Mouse (Mus musculus) cerebellum, adult 9-11 months (tissue): Measurements from ENCODE around the gene Mapk3.
A peak's percentile ranks its signal among the peaks of the same experiment; 100 is the strongest.

Experiments used
- DNase-seq: peaks from one replicate; pipeline ENCODE4 v3.0.0; 2022

The Mapk3 gene

DNA sequence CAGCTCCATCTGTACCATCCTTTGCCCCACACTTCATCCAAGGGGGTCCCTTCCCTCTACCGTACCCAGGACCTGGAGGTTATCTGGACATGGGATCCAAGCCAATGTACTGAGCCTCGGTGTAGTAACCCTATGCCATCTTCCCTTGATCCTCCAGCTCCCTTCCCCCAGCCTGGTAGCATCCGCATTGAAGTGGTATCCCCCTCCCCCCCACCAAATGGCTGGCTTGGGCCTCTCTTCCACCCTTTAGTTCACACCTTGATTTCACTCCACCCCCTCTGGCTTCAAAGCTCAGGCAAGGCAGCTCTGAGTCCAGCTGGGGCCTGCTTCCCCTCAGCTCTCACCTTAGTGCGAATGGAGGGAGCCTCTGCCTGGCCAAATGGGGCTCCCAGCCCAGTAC, 25.7 kb downstream of the Mapk3 start:
- peak; percentile 47 for DNase-seq

DNA sequence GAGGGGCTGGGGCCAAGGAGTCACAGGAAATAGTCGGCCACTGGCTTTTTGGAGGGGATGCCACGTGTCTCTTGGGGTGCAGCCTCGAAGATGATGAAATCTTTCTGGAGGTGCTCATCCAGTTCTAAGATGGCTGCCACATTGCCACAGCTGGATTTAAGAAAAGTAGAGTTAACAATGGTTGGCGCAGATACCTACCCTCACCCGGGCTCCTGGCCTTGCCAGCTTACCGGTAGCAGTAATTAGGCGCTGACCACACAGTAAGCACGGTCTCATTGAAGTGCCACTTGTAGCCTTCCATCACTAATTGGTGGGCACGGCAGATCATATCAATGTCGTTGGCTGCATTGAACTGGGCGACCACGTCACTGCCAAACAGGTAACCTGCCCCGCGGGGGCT, 26.7 kb downstream of the Mapk3 start:
- no peak for DNase-seq

DNA sequence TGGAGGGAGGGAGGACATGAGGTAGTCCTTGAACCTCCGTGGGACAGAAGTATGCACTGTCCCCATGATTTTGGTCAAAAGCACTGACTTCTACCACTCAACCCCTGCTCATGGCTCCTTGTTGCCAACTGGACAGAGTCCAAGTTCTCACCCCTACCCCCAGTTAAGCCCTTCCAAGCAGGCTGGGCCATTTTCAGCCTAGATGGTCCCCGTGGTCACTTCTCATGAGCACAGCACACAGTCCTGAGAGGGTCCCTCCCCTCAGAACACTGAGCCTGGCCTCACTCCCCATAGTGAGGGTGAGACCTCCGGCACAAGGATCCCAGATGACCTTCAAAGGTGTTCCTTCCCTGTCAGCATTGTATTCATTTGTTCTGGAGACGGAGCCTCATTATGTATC, 29.7 kb downstream of the Mapk3 start:
- peak; percentile 42 for DNase-seq

DNA sequence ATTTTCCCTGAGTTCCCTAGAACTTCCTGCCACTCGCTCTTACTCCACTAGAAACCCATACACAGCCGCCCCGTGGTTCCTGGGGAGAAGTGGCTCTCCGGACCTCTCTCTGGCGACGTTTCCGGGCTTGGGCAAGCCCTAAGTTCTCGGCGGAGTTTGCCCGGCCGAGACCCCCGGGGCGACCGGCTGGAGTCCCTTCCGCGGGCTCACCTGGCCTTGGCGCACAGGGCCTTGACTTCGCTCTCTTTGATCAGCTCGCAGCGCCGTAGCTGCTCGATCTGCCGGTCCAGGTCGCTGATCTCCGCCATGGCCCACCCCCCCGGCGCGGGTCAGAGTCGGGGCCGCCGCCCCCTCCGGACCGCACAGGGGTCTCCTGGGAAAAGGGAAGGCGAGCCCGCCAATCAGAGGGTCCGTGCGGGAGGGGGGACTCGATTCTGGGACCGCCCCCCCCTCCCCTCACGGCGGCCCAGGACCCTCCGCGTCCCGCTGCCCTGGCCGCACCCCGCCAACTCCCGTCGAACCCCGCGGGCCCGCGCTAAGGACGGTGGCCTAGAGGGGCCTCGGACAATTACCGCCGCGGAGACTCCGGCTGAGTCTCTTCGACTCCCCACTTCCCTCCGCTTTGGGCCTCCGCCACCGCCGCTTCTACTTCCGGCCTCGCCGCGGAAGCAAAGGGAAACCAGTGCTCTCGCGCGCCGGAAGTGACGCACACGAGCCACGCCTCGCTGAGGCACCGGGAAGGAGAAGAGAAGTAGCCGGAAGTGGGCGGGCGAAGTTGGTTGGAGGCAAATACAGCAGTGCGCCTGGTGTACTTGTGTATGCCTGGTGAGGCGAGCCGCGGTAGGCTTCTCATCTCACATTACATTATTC, 32.7 kb downstream of the Mapk3 start, which contains the start of gene Ppp4c:
Ppp4c (minus strand) TSS at position 646 of the 870 bp plus-strand sequence.
- peak; percentile 97 for DNase-seq

DNA sequence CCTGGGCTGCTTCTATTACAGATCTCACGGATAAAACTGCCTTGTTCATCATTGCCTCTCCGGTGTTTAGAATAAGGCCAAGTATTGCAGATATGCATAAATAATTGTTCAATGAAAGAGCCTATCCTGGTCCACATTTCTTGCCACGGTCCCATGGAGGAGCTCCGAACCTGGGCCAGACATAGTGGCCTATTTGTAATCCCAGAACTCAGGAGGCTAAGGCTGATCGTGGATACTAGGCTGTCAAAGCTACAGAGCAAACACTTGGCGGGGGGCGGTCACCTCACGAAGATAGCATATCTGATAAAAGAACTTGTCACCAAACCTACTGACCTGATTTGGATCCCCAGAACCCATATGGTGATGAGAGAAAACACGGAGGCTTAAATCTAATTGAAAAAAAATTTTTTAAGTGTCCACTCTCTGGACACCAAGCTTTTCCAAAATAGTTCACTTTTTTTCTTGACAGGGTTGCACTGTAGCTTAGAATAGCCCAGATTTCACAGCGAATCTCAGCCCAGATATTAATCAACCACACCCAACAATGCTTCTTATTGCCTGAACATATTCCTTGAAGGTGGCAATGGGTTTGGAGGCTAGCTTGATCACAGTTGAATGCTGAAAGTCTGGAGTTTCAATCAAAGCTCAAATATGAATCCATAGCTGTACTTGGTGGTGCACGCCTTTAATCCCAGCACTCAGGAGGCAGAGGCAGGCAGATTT, 33.5 kb downstream of the Mapk3 start:
- DNase-seq: no peak

DNA sequence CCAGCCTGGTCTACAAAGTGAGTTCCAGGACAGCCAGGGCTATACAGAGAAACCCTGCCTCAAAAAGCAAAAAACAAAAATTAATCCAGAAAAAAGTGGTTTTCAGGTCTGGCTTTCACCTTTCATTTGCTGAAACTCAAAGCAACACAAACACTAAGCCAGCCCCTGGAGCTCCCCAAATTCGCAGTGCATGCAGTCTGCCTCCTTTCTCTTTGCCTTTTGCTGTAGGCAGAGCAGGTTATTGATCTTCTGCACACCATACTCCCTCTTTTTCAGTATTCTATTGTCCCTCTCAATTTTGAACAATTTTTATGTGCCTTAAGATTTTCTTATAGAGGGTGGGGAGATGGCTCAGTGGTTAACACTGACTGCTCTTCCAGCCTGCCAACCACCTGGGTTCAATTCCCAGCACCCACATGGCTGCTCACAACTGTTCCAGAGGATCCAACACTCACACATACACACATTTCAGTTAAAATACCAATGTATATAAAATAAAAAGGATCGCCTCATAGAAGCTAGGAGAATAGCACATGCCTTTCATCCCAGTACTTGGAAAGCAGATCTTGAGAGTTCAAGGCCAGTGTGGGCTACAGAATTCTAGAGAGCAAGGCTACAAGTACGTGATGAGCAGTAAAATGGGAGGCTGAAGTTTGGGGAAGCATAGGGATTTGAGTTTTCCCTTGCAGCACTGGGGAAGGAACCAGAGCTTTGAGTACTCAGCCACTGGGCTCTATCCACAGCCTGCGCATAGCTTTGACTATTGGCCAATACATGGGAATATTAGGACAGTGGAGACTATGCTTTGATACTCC, 34.3 kb downstream of the Mapk3 start:
- no peak for DNase-seq

DNA sequence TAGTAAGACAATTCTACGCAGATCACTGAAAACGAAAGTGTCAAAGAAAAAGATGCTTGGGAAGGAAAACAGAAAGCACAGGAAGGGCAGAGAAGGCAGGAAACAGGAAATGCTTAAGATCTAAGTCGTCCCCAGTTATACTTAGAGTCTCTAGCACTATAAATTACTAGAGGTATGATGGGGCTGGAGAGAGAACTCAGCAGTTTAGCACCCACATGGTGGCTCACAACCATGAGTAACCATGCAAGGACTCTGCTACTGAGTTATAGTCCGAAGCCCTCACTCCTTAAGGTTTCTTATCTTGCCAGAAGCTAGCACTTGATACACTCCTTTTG, 34.8 kb downstream of the Mapk3 start:
- DNase-seq: no peak

DNA sequence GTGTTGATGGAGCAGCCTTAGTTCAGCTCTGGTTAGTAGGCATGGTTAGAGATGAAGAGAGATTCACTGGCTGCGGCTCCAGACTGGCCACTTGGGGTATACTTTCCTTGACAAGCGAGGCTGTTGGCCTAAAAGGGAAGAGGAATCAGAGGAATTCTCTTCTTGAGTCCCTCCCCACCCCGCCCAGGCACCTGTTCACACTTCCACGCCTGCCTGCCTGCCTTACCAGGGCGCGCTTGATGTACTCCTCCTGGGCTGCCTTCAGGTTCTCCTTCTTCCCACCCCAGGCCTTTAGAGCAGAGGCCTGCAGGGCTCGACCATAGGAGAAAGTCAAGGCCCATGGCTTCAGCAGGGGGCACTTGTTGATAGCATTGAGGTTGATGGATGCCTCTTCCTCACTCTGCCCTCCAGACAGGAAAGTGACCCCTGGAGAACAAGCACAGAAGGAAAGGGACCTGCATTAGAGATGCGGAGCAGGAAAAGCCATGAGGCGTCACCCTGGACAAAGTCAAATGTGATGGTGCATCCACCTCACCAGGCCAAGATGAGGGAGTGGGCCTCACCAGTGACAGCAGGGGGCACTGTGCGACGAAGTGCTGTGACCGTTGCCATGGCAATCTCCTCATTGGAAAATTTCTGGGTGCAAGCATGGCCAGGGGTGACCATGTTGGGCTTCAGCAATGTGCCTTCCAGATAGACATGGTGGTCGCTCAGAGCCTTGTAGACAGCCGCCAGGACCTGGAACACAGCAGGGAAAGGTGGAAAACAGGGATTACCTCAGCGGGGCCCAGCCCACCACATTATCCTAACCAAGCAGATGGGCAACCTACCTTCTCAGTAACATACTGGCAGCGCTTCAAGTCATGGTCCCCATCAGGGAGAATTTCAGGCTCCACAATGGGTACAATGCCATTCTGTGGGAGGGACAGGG, 36.3 kb downstream of the Mapk3 start:
- DNase-seq: peak; percentile 67

DNA sequence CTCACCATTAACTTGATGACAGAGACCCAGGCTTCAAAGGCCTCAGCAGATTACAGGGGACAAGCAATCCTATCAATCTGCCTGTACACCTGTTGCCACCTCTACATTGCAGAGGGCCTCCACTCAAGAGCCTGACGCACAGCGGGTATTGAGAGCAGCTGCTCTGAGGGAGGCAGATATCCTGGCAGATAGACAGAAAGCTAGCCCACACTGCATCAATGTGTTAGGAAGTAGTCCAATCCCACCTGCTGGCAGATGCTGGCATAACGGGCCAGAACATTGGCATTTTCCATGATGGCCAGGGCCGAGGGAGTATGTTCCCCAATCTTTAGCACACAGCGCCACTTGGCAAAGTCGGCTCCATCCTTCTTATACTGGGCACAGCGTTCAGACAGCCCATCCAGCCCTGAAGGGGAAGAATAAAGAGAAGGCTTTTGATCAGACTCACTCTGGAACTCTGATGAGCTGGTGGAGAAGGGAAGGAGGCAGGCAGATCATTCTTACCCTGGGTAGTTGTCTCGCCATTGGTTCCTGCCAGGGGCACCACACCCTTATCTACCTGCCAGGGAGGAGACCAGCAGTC, 37.0 kb downstream of the Mapk3 start:
- peak; percentile 77 for DNase-seq

DNA sequence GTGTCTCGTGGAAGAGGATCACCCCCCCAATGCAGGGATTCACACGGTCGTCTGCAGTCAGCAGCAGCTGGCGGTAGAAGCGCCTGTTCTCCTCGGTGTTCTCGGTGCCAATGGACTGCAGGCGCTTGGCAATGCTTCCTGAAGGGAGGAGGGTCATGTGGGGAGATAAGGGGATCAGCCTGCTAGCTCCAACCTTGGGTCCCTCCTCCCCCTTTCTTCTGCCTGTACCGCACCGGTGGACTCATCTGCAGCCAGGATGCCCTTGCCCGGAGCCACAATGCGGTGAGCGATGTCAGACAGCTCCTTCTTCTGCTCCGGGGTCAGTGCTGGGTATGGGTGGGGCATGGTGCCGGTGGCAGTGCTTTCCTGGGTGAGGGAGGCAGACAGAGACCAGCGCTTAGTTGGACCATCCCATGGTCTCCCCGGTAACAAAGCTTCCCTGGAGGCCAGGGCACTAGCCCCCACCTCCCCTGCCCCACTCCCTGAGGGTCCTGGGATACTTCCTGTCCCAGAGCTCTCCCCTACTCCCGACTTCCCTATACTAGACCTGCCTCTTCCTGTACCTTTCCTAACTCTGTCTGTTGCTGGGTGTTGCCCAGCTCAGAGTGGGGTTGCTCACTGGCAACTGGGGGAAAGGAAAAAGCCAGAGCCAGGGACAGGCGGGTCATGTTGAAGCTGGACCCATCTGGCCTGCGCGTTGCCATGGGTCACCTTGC, 38.2 kb downstream of the Mapk3 start, which contains the start of gene Fam57b:
Fam57b (plus strand) TSS at position 258 of the 716 bp plus-strand sequence.
- peak; percentile 84 for DNase-seq

DNA sequence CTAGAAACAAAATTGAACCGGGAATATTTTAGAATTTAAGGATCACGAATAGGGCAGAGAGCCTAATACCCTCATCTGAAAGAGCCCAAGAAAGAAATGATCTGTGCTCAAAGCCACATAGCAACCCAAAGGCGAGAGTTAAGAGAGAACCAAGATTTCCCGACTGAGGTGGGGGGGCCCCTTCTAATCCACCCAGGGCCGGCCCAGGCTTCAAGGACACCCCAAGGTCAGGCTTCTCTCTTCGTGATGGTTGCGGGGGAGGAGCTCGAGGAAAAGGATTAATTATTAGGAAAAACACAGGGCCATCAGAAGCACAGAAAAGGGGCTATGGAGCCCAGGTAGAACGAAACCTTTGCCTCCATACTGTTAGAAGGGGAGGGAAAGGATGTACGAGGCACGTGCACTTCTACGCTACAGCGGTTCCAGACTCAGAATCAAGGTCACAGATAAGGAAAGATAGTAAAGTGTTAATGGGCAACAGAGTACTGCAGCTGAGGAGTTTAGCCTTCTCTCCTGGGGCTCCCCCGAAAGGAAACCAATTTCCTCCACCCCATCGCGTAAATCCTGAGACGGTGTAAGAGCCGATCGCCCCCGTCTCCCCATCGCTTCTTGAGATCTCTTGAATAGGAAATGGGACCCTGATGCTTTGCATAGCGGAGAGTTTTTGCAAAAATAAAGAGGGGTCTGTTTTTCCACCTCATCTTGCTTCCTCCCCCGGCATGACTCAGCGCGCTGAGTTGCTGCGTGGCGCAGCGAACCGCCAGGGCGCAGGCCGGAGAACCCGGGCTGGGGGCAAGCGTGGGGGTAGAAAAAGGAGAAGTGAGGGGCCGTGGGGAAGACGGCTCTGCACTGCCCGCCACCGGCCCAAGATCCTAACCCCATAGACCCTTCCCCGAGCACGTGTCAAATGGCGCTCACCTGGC, 39.0 kb downstream of the Mapk3 start:
- peak; percentile 67 for DNase-seq

DNA sequence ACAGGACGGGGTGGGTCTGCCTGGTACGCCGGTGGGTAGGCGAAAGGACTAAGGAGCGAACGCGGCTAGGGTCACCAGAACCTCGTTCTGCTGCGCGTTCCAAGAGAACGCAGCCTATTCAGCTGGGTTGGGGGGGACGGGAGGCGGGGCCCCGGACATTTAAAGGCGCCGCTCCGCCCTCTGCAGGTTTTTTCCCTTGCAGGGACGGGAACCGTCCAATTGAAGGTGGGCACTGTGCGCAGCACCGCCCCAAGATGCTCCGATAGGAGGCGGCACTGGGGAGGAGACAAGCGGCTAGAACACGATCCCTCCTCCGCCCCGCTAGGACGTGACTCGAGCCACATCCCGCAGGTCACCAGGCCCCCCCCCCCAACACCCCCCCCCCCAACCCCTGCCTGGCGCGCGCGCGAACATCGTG, 39.7 kb downstream of the Mapk3 start:
- peak; percentile 99 for DNase-seq

DNA sequence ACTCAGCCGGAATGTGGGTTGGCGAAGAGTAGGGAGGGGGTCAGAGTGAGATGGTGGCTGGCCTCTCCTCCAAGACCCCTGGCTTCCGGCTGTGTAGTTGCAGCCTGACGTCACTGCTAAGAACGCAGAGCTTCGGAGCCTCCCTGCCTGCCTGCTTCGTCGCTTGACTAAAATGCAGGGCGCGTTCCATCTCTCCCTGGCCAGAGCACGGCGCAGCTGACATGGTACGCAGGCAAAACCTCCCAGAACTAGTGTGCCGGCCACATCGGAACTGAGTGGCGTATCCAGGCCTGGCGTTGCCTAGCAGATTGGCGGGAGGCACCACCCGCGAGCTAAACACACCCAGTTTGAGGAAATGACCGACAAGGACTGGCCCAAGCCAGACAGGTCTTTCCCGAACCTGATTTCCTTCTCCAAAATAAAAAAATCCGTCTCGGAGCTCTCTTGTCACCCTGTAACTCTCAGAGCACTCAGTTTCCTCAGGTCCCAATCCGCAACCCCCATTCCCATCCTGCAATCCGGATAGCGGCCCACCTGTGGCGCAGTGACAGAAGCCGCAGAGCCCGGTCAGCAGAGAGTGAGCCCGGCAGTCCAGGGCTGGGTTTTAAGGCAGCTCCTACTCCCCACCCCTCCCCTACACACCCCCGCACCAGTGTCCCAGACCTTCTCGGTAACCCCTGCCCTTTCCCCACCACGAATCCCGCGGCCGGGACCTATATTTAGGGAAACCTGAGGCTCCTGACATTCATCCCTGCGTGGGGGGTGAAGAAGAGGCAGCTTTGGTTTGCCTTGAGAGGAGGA, 40.3 kb downstream of the Mapk3 start:
- DNase-seq: peak; percentile 86

DNA sequence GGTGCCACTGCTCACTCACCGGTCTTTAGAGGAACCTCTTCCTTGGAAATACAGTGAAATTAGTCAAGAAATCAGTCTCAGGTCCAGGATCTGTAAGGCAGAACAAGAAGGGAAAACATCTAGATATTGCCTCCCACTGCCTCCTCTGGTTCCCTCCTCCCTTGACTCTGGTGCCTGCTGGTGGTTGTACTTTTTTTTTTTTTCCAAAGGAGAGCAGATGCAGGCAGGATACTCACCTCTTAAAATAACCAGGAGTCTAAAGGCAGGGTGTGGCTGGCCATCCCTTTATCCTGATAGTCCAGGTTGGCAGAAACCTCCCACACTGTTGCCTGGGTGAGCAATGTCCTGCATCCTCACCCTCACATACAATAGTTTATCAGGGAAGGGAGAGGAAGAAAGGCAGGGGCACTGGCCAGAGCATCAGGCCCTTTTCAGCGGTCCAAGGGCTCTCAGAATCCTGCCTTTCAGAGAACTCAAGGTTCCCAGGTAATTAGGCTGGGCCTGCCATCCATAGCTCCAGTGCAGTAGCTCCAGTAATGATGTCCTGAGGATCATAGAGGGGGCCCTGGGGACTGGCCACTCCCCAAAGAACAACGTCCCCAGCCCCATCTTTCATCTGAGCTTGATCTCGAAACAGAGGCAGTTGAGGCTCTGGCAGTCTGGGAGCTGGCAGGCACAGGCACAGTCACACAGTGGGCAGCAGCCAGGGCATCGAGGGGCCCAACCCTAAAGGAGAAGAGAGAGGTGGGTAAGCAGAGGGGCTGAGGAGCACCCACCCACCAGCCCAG, 41.1 kb downstream of the Mapk3 start:
- DNase-seq: peak; percentile 71

DNA sequence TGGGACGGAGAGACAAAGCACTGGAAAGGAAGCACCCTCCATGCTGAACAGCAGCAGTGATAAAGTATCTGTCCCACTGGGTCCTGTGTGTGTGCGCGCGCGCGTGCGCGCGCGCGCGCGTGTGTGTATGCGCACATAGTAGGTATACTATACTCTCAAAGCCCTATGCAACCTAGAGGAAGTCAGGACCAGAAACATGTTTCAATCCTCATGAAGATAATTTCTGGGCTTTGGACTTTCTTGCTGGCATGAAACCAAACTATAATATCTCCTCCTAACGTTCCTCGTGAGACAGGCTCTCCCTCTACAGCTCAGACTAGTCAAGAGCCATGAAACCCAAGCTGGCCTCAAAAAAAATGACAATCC, 41.6 kb downstream of the Mapk3 start:
- no peak for DNase-seq

DNA sequence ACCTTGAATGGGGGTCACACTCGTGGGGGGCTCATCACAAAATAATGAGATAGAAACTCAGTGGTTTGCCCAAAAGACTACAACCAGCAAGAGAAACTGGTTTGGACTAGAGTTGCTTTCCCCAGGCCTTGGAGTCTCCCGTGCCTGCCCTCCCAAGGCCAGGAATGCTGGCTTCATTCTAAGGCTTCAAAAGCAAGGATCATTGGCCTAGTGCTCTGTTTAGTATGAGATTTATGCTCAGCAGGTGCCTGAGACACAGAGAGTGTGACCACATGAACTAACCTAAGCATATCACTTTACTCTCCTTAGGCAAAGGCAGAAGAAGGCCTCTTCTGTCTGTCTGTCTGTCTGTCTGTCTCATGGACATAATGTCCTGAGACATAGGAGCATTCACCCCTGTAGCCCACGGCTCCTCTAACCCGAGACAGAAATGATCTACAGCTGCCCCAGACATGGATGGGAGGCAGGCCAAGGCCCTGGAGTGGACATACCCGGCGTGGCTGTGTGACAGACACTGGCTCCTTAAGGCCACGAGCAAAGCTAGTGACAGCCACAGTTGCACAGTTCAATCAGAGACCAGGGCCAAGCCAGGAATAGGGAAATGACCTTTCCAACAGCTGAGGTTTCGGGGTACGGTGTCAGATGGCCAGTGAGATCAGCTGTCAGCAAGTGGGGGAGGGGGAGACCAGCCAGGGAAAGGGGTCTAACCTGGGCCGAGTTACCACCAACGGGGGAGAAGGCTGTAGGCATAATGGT, 42.9 kb downstream of the Mapk3 start:
- no peak for DNase-seq

DNA sequence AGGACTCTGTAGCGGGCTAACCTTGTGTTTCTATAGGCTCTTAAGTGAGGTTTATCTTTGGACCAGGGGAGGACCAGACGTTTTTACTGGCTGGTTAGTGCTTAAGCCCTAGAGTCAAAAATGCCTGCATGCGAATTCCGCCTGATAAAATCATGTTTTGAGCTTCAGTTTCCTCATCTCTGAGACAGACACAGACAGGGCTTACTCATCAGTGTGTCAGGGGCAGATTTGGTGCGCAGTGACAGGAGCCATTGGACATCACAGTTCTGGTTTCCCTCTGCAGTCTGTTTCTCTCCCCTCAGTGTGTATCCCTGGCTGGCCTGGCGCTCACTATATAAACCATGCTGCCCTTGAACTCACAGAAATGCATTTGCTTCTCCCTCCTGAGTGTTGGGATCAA, 43.8 kb downstream of the Mapk3 start:
- no peak for DNase-seq

DNA sequence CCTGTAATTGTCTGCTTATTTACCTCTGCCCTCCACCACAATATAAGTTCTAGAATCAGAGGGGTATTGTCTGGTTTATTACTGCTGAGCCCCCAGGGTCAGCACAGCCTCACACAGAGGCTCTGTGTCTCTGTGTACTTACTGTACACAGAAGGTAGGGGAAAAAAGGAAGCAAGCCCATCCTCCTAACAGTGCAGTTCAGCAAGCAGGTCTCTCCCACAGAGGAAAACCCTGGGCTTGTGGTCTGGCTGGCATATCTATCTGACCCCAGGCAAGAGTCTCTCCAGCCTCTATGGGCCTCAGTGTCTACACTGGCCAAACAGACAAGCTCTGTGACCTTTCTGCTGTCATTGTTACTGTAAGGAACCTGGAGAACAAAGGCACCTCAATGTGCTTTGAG, 44.4 kb downstream of the Mapk3 start:
- DNase-seq: no peak
